Mouse (Mus musculus): ENCODE data around the gene Abca12.

Gene Abca12

DNA sequence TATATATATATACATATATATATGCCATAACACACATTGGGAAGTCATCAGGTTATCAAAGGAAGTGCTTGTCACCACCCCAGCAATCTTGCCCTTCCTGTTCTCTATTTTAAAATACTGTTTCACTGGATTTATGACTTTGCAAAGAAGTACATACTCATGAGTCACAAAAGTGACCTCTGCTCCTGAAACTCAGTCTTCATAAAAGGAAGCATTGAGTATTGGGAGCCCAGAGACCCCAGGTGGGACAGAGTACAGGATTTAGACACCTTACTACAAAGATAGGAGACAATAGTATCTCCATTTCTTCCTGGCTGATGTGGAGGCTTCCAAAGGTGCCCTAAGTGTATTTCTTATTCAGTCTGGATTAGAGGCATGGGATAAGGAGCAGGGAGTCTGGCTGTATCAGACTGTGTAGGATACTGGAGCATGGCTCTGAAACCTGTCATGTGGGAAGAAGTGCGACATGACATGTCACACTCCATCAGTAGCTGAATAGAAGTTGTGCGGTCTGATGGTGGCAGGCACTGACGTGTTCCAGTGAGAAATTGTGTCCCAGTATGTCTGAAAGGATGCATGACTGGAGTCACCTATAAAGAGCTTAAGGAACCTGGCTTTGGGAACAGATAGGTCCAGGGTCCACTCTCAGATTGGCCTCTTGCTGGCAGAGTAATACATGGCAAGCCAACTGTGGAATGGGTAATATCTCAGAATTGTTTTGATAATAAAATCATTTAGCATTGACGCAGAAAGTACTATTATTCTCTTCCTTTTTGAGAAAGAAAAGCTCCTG, 76.0 kb downstream of the Abca12 start:
- no peak for DNase-seq (ENCODE audit: low read depth)

GRCm38 (mm10) chr1:71330349-71330748, 84.4 kb downstream of the Abca12 start:
- no peak for DNase-seq (ENCODE audit: low read depth)

DNA sequence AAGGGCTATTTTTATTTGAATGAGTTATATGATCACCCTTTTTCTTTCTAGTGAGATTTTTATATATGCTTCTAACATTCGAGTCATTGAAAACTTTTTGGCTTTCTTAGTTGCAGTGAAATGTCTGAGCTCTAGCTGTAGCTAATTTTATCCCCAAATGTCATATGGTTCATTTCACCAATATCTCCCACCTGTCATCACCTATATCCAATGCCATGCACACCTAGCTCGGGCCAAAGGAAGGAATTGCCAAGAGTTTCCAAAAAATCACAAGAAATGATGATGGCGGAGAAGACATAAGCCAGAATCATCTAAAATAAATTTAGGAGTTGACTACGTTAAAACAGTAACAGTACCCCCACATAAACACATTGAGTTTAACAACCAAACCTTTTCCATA, 102.5 kb downstream of the Abca12 start:
- no peak for DNase-seq (ENCODE audit: low read depth)

- no peak for DNase-seq (ENCODE audit: low read depth)
Measured at GRCm38 (mm10) chr1:71310614-71311013, 104.1 kb downstream of the Abca12 start.

DNA sequence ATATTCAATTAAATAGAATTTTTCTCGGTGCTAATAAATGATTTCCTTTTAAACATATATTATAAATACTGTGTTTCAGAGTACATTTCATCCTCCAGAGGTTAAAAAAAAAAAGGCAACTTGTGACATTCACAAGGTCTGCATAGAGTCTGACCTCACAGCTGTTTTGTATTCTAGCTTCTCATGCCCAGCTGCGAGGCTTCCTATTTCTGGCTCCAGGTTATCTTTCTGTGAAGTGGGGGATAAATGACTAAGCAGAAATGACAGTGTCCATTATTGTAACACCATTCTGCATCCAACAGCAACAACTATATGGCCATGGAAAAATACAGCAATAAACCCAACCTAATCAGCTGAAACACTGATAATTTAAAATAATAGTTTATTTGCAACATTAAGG, 107.3 kb downstream of the Abca12 start:
- no peak for DNase-seq (ENCODE audit: low read depth)

DNA sequence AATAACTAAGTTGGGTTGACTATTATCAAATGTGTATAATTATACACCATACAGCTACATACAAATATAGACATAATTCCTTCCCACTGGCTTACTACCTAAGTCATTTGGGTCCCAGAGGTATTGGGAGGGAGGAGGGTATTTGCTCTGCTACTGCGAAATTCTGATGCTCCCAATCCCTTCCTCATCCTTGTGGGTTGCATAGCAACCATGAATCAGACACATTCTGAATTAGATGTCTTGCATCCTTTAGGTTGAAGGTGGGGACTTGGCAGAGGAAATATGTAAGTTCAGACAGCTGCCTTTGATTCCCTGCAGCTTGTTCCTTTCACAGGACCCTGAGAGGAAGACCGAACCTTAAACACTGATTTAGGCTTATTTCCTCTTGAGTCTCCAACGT, 108.5 kb downstream of the Abca12 start:
- no peak for DNase-seq (ENCODE audit: low read depth)

- DNase-seq (ENCODE audit: low read depth), result no peak
Measured at GRCm38 (mm10) chr1:71304588-71304987, 110.1 kb downstream of the Abca12 start.

- no peak for DNase-seq (ENCODE audit: low read depth)
Measured at GRCm38 (mm10) chr1:71297021-71297420, 117.7 kb downstream of the Abca12 start.

DNA sequence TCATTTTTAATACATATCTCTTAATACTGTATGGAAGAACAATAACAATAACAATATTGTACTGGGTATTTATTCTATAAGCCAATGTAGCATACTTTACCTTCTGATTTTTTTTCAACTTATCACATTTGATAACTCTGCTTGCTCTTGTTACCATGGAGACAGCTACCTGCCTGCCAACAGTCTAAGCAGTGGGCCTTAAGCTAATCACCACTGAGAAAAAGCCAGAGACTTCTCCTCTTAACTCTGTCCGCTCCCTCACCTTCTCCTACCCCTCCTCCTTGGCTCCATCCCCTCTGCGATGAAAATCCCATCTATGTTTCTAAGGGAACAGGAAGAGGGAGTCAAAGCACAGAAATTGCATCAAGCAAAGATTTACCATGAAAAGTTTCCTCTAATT, 118.1 kb downstream of the Abca12 start:
- no peak for DNase-seq (ENCODE audit: low read depth)

GRCm38 (mm10) chr1:71291917-71292316, 122.8 kb downstream of the Abca12 start:
- no peak for DNase-seq (ENCODE audit: low read depth)

DNA sequence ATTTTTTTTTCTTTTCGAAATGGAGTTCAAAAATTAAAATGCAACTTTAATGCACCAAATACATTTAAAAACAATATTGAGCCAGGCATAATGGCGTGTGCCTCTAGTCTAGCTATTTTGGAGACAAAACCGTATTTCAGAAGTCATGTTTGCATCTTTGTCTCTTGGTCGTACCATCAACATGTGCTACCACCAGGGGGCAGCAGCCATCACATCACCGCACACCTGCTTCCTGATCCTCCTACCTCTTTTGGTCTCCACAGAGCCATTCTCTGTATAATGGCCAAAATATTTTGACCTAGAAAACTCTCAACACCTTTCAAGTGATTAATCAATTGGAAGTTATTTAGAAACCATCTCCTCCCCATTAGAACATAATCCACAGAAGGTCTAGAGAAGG, 125.2 kb downstream of the Abca12 start:
- peak; percentile 17 for DNase-seq (ENCODE audit: low read depth)

GRCm38 (mm10) chr1:71276940-71277339, 137.8 kb downstream of the Abca12 start:
- no peak for DNase-seq (ENCODE audit: low read depth)

DNA sequence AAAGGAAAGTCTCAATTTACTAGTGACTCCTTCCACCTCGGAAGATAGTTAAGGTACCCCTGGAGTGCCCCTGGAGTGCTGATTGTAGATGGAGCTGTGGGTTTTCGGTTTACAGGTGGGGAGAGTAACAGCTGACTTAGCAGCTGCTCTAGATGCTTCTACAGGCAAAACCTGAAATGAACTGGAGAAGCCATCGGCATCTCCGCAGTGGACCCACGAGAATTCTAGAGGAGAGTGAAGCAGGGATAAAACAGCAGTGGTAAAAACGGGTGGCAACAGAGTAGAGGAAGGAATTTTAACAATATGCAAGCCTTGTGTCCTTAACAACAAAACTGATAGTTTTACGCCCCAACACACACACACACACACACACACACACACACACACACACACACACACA, 142.2 kb downstream of the Abca12 start:
- DNase-seq (ENCODE audit: low read depth), result no peak

DNA sequence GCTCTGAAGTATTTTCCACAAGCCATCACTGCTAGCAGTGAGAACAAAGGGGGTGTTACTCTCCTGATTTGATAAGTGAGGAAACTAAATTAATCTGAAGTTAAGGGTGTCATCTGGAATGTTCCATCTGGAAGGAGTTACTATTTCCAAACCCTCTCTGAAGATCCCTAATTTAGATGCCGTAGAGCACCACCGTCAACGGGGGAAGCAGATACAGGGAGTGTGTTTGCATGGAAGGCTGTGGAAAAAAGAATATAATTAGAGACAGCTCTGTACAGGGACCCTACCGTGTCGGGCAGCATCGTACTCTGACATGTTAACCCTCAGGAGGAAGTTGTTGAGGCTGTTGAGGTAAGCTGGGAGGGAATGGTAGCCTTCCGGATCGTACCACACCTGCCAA, 142.6 kb downstream of the Abca12 start:
- no peak for DNase-seq (ENCODE audit: low read depth)

GRCm38 (mm10) chr1:71270083-71270482, 144.6 kb downstream of the Abca12 start:
- DNase-seq (ENCODE audit: low read depth), result no peak

DNA sequence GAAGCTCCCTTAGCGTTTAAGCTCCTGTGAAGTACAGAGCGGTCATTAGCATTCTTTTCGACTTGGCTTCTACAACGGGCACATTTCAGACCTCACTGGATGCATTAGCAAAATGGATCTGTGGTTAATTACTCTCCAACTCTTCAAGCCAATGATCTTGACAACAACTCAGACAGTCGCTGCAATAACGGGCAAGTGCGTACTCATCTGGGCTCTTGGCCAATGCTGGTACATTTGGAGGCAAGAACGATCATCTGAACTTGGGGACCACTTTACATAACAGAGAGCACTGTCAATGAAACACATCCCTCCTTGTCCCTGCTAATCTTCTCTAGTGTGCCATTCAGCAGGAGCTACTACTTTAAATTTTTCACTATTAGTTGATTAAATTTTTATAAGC, 148.1 kb downstream of the Abca12 start:
- DNase-seq (ENCODE audit: low read depth), result no peak

DNA sequence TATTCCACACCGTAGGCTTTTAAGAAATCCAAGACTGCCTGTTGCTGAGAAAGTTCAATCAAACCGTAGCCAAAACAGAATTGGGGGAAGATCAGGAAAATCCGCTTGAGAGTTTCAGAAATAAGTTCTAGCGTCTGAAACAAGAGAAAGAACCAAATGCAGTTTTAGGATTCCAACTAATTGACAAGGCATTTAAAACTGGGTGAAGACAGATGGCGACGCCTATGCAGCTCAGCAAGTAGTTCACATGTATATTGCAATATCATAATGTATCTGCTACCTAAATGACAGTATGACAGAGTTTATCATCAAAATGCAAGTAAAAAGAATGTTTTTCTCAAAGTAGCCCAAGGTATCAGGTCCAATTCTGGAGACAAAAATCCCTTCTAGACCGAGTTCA, 151.2 kb downstream of the Abca12 start:
- DNase-seq (ENCODE audit: low read depth), result no peak

- DNase-seq (ENCODE audit: low read depth), result no peak
Measured at GRCm38 (mm10) chr1:71244647-71245046, 170.1 kb downstream of the Abca12 start.

DNA sequence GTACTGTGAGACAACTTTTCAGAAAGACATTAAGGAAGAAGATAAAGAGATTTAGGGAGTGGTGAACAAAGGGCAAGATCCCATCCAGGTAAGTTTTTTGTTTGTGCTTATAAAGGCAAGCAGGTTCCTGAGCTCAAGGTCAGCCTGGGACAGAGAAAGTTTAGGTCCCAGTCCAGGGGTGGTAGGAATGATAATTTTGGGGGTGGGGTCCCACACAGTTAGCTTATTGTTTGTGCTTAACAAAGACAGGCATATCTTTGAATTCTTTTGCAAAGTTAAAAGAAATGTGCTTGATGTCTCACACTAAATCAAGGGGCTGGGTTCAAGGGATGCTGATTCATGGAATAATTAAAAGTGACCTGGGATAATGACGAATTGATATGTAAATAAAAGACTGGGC, 173.3 kb downstream of the Abca12 start:
- no peak for DNase-seq (ENCODE audit: low read depth)

DNA sequence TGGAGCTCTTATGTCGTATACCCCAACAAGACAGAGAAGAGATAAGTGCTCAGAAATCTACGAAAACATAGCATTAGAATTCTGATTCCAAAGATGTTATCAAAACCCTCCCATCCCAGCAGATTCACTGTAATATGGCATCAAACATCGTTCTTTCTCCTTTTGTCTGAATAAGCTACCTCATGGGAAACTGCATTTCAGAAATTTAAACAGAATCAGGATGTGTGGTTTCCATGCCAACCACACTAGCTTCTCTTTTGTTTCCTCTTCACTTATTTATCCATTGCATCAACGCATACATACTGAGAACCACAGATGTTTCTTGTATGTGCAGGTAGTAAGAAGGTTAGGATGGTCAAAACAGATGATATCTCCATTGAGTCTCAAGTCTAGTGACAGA, 175.1 kb downstream of the Abca12 start:
- DNase-seq (ENCODE audit: low read depth), result no peak

DNA sequence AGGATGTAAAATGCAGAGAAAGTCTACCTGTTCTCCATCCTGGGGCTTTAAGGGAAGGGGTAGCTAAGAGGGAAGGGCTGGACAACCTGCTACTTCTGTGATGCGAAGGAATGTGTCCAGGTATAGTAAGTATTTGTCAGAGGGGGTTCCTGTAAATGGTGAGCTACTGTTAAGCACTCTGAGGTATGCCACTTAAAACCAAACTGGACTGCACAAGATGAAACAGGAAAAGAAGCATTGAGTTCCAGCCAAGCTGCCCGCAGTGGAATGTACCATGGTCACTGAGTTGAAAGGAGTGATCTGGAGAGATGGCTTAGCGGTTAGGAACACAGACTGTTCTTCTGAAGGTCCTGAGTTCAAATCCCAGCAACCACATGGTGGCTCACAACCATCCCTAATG, 179.4 kb downstream of the Abca12 start:
- no peak for DNase-seq (ENCODE audit: low read depth)

GRCm38 (mm10) chr1:71231211-71231610, 183.5 kb downstream of the Abca12 start:
- DNase-seq (ENCODE audit: low read depth), result no peak

DNA sequence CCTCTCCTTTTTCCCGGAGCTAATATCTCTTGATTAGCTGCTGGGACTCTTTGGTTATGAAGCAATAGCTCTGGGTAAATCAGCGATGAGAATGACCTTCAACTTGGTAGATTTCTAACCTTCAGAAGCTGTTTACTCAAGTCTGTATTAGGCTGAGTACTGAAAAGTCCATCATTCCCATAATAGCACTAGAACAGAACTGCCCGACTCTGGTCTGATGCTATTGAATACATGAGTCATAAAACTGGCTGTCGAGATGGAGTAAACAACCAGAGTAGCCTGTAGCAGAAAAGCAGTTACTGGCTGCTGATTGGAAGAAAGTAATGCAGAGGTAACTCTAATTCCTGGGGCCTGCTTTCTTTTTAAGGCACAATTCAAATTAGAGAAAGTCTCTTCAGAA, 211.1 kb downstream of the Abca12 start:
- DNase-seq (ENCODE audit: low read depth), result no peak

DNA sequence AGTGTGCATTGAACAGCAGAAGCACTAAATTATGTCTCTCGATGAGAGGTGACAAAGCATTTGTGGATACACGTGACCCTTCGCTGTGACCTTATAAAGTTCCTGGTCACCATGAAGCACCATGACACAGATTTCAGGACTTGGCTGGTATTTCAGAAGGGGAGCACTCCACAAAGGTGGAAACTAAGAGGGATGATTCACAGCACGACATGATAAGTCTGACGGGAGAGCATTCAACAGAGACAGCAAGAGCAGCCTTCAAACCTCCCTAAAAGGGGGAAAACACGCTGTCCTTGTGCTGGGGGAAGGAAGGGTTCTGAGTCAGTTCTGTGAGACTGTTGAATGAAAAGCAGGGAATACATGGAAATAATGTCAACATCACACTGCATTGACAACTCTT, 218.5 kb downstream of the Abca12 start:
- no peak for DNase-seq (ENCODE audit: low read depth)
